Mouse (Mus musculus): ENCODE results near the gene Asic2. TPM values are rescaled to one million over a fixed set of nuclear protein-coding genes. Genes with fewer than 3 reads are reported as not detected.

The Asic2 gene
- polyA plus RNA-seq, 1 experiment from 2014 or later = 0.65 TPM

- Histone ChIP-seq H3K36me3 (no peaks in the 10 kb centered on the region), H3K4me2 (replicated peaks) (no peak overlapping the region), H3K9me3 (no peaks in the 10 kb centered on the region), H3K9ac (no peak overlapping the region), H3K27me3 (no peaks in the 10 kb centered on the region), H3K4me3 (no peak overlapping the region), H3K4me1 (no peaks in the 10 kb centered on the region), H3K27ac (no peak overlapping the region)
- no peak for ATAC-seq (ENCODE audit: low FRiP score, low read depth)
- 48% methylated on average over 3 of the region's 3 CpGs for WGBS
These were observed 1002.2 kb downstream of the Asic2 start for GRCm38 (mm10) chr11:80966040-80966439.

GRCm38 (mm10) chr11:80961326-80961725 lies 1006.9 kb downstream of the Asic2 start:
- no peak overlapping the region for H3K4me2 ChIP-seq (replicated peaks)
- no peak overlapping the region for H3K27ac ChIP-seq
- 52% methylated on average over 1 of the region's 1 CpGs for WGBS
- H3K9me3 ChIP-seq = no peaks in the 10 kb centered on the region
- ATAC-seq (ENCODE audit: low FRiP score, low read depth) = no peak
- no peak overlapping the region for H3K9ac ChIP-seq
- 0 out of 2 replicates have a peak, but pooled peaks cover 2% of the 10 kb centered on the region for H3K4me1 ChIP-seq
- H3K4me3 ChIP-seq = no peak overlapping the region
- peaks cover 25% of the 10 kb centered on the region for H3K27me3 ChIP-seq
- no peaks in the 10 kb centered on the region for H3K36me3 ChIP-seq

GRCm38 (mm10) chr11:80958086-80958671 lies 1010.1 kb downstream of the Asic2 start:
- no peak for ATAC-seq (ENCODE audit: low FRiP score, low read depth)
- 7% methylated on average over 16 of the region's 16 CpGs for WGBS
- Histone ChIP-seq H3K9me3 (no peaks in the 10 kb centered on the region), H3K4me1 (0 out of 2 replicates have a peak, but pooled peaks cover 2% of the 10 kb centered on the region), H3K4me2 (replicated peaks) (no peak overlapping the region), H3K27me3 (peaks cover 31% of the 10 kb centered on the region), H3K27ac (no peak overlapping the region), H3K9ac (no peak overlapping the region), H3K36me3 (no peaks in the 10 kb centered on the region), H3K4me3 (no peak overlapping the region)

GRCm38 (mm10) chr11:80955915-80956314 lies 1012.3 kb downstream of the Asic2 start:
- H3K4me1 ChIP-seq = 0 out of 2 replicates have a peak, but pooled peaks cover 2% of the 10 kb centered on the region
- no peak overlapping the region for H3K4me2 ChIP-seq (replicated peaks)
- H3K27me3 ChIP-seq = peaks cover 35% of the 10 kb centered on the region
- H3K4me3 ChIP-seq = no peak overlapping the region
- H3K9me3 ChIP-seq = no peaks in the 10 kb centered on the region
- H3K9ac ChIP-seq = no peak overlapping the region
- H3K36me3 ChIP-seq = no peaks in the 10 kb centered on the region
- H3K27ac ChIP-seq = no peak overlapping the region
- 61% methylated on average over 6 of the region's 6 CpGs for WGBS
- no peak for ATAC-seq (ENCODE audit: low FRiP score, low read depth)

GRCm38 (mm10) chr11:80954147-80954546 lies 1014.1 kb downstream of the Asic2 start:
- Histone ChIP-seq H3K27me3 (peaks cover 31% of the 10 kb centered on the region), H3K4me2 (replicated peaks) (no peak overlapping the region), H3K9me3 (no peaks in the 10 kb centered on the region), H3K9ac (no peak overlapping the region), H3K4me1 (0 out of 2 replicates have a peak, but pooled peaks cover 2% of the 10 kb centered on the region), H3K27ac (no peak overlapping the region), H3K4me3 (no peak overlapping the region), H3K36me3 (no peaks in the 10 kb centered on the region)
- ATAC-seq (ENCODE audit: low FRiP score, low read depth) = no peak
- WGBS = 82% methylated on average over 8 of the region's 8 CpGs

GRCm38 (mm10) chr11:80949068-80949738 lies 1019.1 kb downstream of the Asic2 start:
- H3K4me3 ChIP-seq = no peak overlapping the region
- no peaks in the 10 kb centered on the region for H3K9me3 ChIP-seq
- H3K4me2 ChIP-seq (replicated peaks) = no peak overlapping the region
- no peaks in the 10 kb centered on the region for H3K36me3 ChIP-seq
- no peak overlapping the region for H3K9ac ChIP-seq
- H3K27me3 ChIP-seq = 0 out of 2 replicates have a peak, but pooled peaks cover 4% of the 10 kb centered on the region
- no peak for ATAC-seq (ENCODE audit: low FRiP score, low read depth)
- H3K4me1 ChIP-seq = peaks cover 14% of the 10 kb centered on the region; the same call in 1 of the 2 replicates
- WGBS = 79% methylated on average over 11 of the region's 11 CpGs
- no peak overlapping the region for H3K27ac ChIP-seq

- Histone ChIP-seq H3K4me1 (peaks cover 14% of the 10 kb centered on the region; the same call in 1 of the 2 replicates), H3K9ac (no peak overlapping the region), H3K4me3 (no peak overlapping the region), H3K27ac (no peak overlapping the region), H3K27me3 (0 out of 2 replicates have a peak, but pooled peaks cover 3% of the 10 kb centered on the region), H3K4me2 (replicated peaks) (no peak overlapping the region), H3K36me3 (no peaks in the 10 kb centered on the region), H3K9me3 (no peaks in the 10 kb centered on the region)
- 0% methylated on average over 2 of the region's 2 CpGs for WGBS
- no peak for ATAC-seq (ENCODE audit: low FRiP score, low read depth)
These were observed 1020.2 kb downstream of the Asic2 start for GRCm38 (mm10) chr11:80948103-80948502.

- Histone ChIP-seq H3K9ac (no peak overlapping the region), H3K36me3 (no peaks in the 10 kb centered on the region), H3K4me2 (replicated peaks) (no peak overlapping the region), H3K4me1 (peaks cover 14% of the 10 kb centered on the region; the same call in 1 of the 2 replicates), H3K4me3 (no peak overlapping the region), H3K27me3 (no peaks in the 10 kb centered on the region), H3K27ac (no peak overlapping the region), H3K9me3 (no peaks in the 10 kb centered on the region)
- ATAC-seq (ENCODE audit: low FRiP score, low read depth) = no peak
- 84% methylated on average over 6 of the region's 6 CpGs for WGBS
These were observed 1022.1 kb downstream of the Asic2 start for GRCm38 (mm10) chr11:80946163-80946562.

- no peaks in the 10 kb centered on the region for H3K4me1 ChIP-seq
- no peak overlapping the region for H3K27ac ChIP-seq
- no peak for ATAC-seq (ENCODE audit: low FRiP score, low read depth)
- no peak overlapping the region for H3K9ac ChIP-seq
- H3K4me3 ChIP-seq = no peak overlapping the region
- H3K27me3 ChIP-seq = no peaks in the 10 kb centered on the region
- WGBS = 82% methylated on average over 19 of the region's 19 CpGs
- no peak overlapping the region for H3K4me2 ChIP-seq (replicated peaks)
- no peaks in the 10 kb centered on the region for H3K9me3 ChIP-seq
- H3K36me3 ChIP-seq = no peaks in the 10 kb centered on the region
These were observed 1044.8 kb downstream of the Asic2 start for GRCm38 (mm10) chr11:80923286-80923951.

- Histone ChIP-seq H3K9ac (no peak overlapping the region), H3K27me3 (no peaks in the 10 kb centered on the region), H3K36me3 (no peaks in the 10 kb centered on the region), H3K9me3 (no peaks in the 10 kb centered on the region; the same call in 1 of the 2 replicates), H3K4me2 (replicated peaks) (no peak overlapping the region), H3K4me1 (no peaks in the 10 kb centered on the region), H3K27ac (no peak overlapping the region), H3K4me3 (no peak overlapping the region)
- ATAC-seq (ENCODE audit: low FRiP score, low read depth) = no peak
- WGBS = 82% methylated on average over 5 of the region's 5 CpGs
These were observed 1049.9 kb downstream of the Asic2 start for GRCm38 (mm10) chr11:80918332-80918731.

GRCm38 (mm10) chr11:80917688-80918087 lies 1050.6 kb downstream of the Asic2 start:
- no peaks in the 10 kb centered on the region for H3K27me3 ChIP-seq
- H3K36me3 ChIP-seq = no peaks in the 10 kb centered on the region
- no peak overlapping the region for H3K9ac ChIP-seq
- H3K27ac ChIP-seq = no peak overlapping the region
- no peak overlapping the region for H3K4me3 ChIP-seq
- H3K4me1 ChIP-seq = no peaks in the 10 kb centered on the region
- ATAC-seq (ENCODE audit: low FRiP score, low read depth) = no peak
- no peaks in the 10 kb centered on the region; the same call in 1 of the 2 replicates for H3K9me3 ChIP-seq
- no peak overlapping the region for H3K4me2 ChIP-seq (replicated peaks)

- WGBS = 32% methylated on average over 4 of the region's 4 CpGs
- no peak overlapping the region for H3K27ac ChIP-seq
- H3K27me3 ChIP-seq = 0 out of 2 replicates have a peak, but pooled peaks cover 3% of the 10 kb centered on the region
- peaks cover 8% of the 10 kb centered on the region for H3K4me1 ChIP-seq
- H3K9ac ChIP-seq = no peak overlapping the region
- no peak for ATAC-seq (ENCODE audit: low FRiP score, low read depth)
- H3K36me3 ChIP-seq = no peaks in the 10 kb centered on the region
- no peak overlapping the region for H3K4me3 ChIP-seq
- no peak overlapping the region for H3K4me2 ChIP-seq (replicated peaks)
- H3K9me3 ChIP-seq = no peaks in the 10 kb centered on the region; the same call in 1 of the 2 replicates
These were observed 1054.7 kb downstream of the Asic2 start for GRCm38 (mm10) chr11:80913408-80914024.
